Mouse (Mus musculus) MEL (cell line): Measurements from ENCODE around the gene E130309D02Rik. TPM values are rescaled to one million over a fixed set of nuclear protein-coding genes. Genes with fewer than 3 reads are reported as not detected.

ENCODE experiments used
- DNase-seq: peaks from one replicate; pipeline ENCODE4 v3.0.0; 2011; ENCODE audit warnings: low read depth, low spot score
- H3K27ac ChIP-seq: 2 replicates; pipeline ENCODE4 v1.5.1; 2012; ENCODE audit warnings: low read depth, mild to moderate bottlenecking, control low read depth, low read length, moderate library complexity; ENCODE audit not compliant: control insufficient read depth
- H3K27me3 ChIP-seq, 2 experiments: fragments of 150-350 bp in 1 of 2; sonication (generic) in 1 of 2; 2 replicates each; pipeline ENCODE4 v1.6.1; 2012; ENCODE audit warnings: low read length in 2 of 2, mild to moderate bottlenecking in 2 of 2, improper control_type of control experiment in 1 of 2, moderate library complexity in 1 of 2; ENCODE audit not compliant: insufficient read depth in 2 of 2, control insufficient read depth in 1 of 2
- H3K36me3 ChIP-seq, 2 experiments: 2 replicates each; pipeline ENCODE4 v1.6.1; 2012 to 2014; ENCODE audit warnings: low read length in 2 of 2, improper control_type of control experiment in 1 of 2, inconsistent platforms in 1 of 2, mild to moderate bottlenecking in 1 of 2; ENCODE audit not compliant: insufficient read depth in 2 of 2, control insufficient read depth in 1 of 2
- H3K4me1 ChIP-seq, 2 experiments: fragments of 150-350 bp in 1 of 2; sonication (generic) in 1 of 2; 2 replicates each; pipeline ENCODE4 v1.6.1; 2012; ENCODE audit warnings: low read length in 2 of 2, improper control_type of control experiment in 1 of 2, mild to moderate bottlenecking in 1 of 2; ENCODE audit not compliant: insufficient read depth in 2 of 2, control insufficient read depth in 1 of 2
- H3K4me3 ChIP-seq, 2 experiments: fragments of 150-350 bp in 1 of 2; sonication (generic) in 1 of 2; 2 replicates each; pipeline ENCODE4 v1.5.1; 2012; ENCODE audit warnings: low read depth in 2 of 2, low read length in 2 of 2, mild to moderate bottlenecking in 2 of 2, moderate library complexity in 2 of 2, control low read depth in 1 of 2, improper control_type of control experiment in 1 of 2; ENCODE audit not compliant: control insufficient read depth in 1 of 2, insufficient read depth in 1 of 2
- H3K79me2 ChIP-seq: 2 replicates; pipeline ENCODE4 v1.6.1; 2012; ENCODE audit warnings: mild to moderate bottlenecking, low read length, moderate library complexity; ENCODE audit not compliant: control insufficient read depth, poor library complexity, insufficient read depth
- H3K9ac ChIP-seq: 2 replicates; pipeline ENCODE4 v1.6.1; 2012; ENCODE audit warnings: low read depth, mild to moderate bottlenecking, control low read depth, low read length, moderate library complexity; ENCODE audit not compliant: control insufficient read depth, poor library complexity, severe bottlenecking
- H3K9me3 ChIP-seq: fragments of 150-350 bp; sonication (generic); replicated peaks from 2 replicates; pipeline ENCODE4 v1.6.1; 2012; ENCODE audit warnings: mild to moderate bottlenecking, low read length, improper control_type of control experiment, moderate library complexity; ENCODE audit not compliant: insufficient read depth
- CHD1 ChIP-seq: IDR thresholded peaks from 2 replicates; pipeline ENCODE4 v1.6.1; 2012; ENCODE audit warnings: low read depth, mild to moderate bottlenecking, inconsistent platforms, low read length, improper control_type of control experiment
- CHD2 ChIP-seq: IDR thresholded peaks from 2 replicates; pipeline ENCODE4 v1.6.1; 2011; ENCODE audit warnings: low read length, improper control_type of control experiment
- CTCF ChIP-seq, 3 experiments: IDR thresholded peaks in 2 of 3; conservative IDR thresholded peaks in 1 of 3; 2 replicates each; pipeline ENCODE4 v1.5.1; 2011 to 2012; ENCODE audit warnings: low read length in 3 of 3, low read depth in 2 of 3, mild to moderate bottlenecking in 2 of 3, improper control_type of control experiment in 1 of 3, inconsistent platforms in 1 of 3, mixed read lengths in 1 of 3, moderate library complexity in 1 of 3; ENCODE audit not compliant: control insufficient read depth in 1 of 3, insufficient read depth in 1 of 3, poor library complexity in 1 of 3, severe bottlenecking in 1 of 3
- ETS1 ChIP-seq: IDR thresholded peaks from 2 replicates; pipeline ENCODE4 v1.6.1; 2012; ENCODE audit warnings: low read depth, mild to moderate bottlenecking, inconsistent platforms, low read length, improper control_type of control experiment, moderate library complexity
- GATA1 ChIP-seq: IDR thresholded peaks from 2 replicates; pipeline ENCODE4 v1.6.1; 2011; ENCODE audit warnings: low read depth, low read length, improper control_type of control experiment
- KAT2A ChIP-seq: conservative IDR thresholded peaks from 2 replicates; pipeline ENCODE4 v1.6.1; 2012; ENCODE audit warnings: low read depth, low read length, improper control_type of control experiment, inconsistent platforms
- MAX ChIP-seq: IDR thresholded peaks from 2 replicates; pipeline ENCODE4 v1.6.1; 2011; ENCODE audit warnings: low read length, improper control_type of control experiment
- MAZ ChIP-seq: IDR thresholded peaks from 2 replicates; pipeline ENCODE4 v1.6.1; 2012; ENCODE audit warnings: low read depth, mild to moderate bottlenecking, inconsistent platforms, low read length, improper control_type of control experiment
- MXI1 ChIP-seq: IDR thresholded peaks from 2 replicates; pipeline ENCODE4 v1.6.1; 2011; ENCODE audit warnings: mild to moderate bottlenecking, low read depth, low read length, improper control_type of control experiment
- MYC ChIP-seq: IDR thresholded peaks from 2 replicates; pipeline ENCODE4 v1.6.1; 2011; ENCODE audit warnings: low read depth, mild to moderate bottlenecking, low read length, improper control_type of control experiment, moderate library complexity
- NRF1 ChIP-seq: IDR thresholded peaks from 2 replicates; pipeline ENCODE4 v1.6.1; 2014; ENCODE audit warnings: low read depth, mild to moderate bottlenecking, inconsistent platforms, low read length, improper control_type of control experiment, moderate library complexity; ENCODE audit not compliant: poor library complexity, insufficient read depth, severe bottlenecking
- RAD21 ChIP-seq: IDR thresholded peaks from 2 replicates; pipeline ENCODE4 v1.6.1; 2011; ENCODE audit warnings: mild to moderate bottlenecking, low read depth, low read length, improper control_type of control experiment
- TAL1 ChIP-seq: IDR thresholded peaks from 2 replicates; pipeline ENCODE4 v1.6.1; 2012; ENCODE audit warnings: mild to moderate bottlenecking, inconsistent platforms, low read length, moderate library complexity, mixed read lengths
- TBP ChIP-seq: IDR thresholded peaks from 2 replicates; pipeline ENCODE4 v1.8.0; 2011; ENCODE audit warnings: low read depth, low read length, improper control_type of control experiment
- UBTF ChIP-seq: IDR thresholded peaks from 2 replicates; pipeline ENCODE4 v1.6.1; 2012; ENCODE audit warnings: low read depth, mild to moderate bottlenecking, inconsistent platforms, low read length, improper control_type of control experiment, moderate library complexity, borderline replicate concordance; ENCODE audit not compliant: insufficient read depth
- USF1 ChIP-seq: IDR thresholded peaks from 2 replicates; pipeline ENCODE4 v1.6.1; 2014; ENCODE audit warnings: low read depth, mild to moderate bottlenecking, inconsistent platforms, low read length, improper control_type of control experiment, moderate library complexity
- polyA plus RNA-seq, 2 experiments: library from polyadenylated mRNA; stranded (reverse) in 1 of 2; unstranded in 1 of 2; fragments of >175 nt in 1 of 2; fragments of >200 nt in 1 of 2; gene quantifications; 2 replicates each; pipeline versions ENCODE4 v1.2.1 to v1.2.4; 2012; ENCODE audit warnings: low replicate concordance in 2 of 2, low read depth in 1 of 2; ENCODE audit not compliant: insufficient read length in 2 of 2, insufficient read depth in 1 of 2, missing spikeins in 1 of 2
- total RNA-seq: library from RNA; depleted of rRNA; stranded (reverse); fragments of 300-350 nt; gene quantifications from 2 replicates; pipeline ENCODE4 v1.2.3, GENCODE M21; 2012

E130309D02Rik gene
- total and polyA plus RNA-seq, 3 experiments, result 59.3 to 92.4 TPM; not detected in 1

- Histone ChIP-seq H3K79me2 (no peaks in the 10 kb centered on the region), H3K27me3 (no peaks in the 10 kb centered on the region), H3K36me3 (peaks cover 0 to 3% of the 10 kb centered on the region in 2 experiments; a peak in 2 of 4 replicates), H3K9me3 (no peaks in the 10 kb centered on the region), H3K4me3 (no peak overlapping the region), H3K27ac (no peak overlapping the region), H3K4me1 (peaks cover 4 to 7% of the 10 kb centered on the region in 2 experiments), H3K9ac (no peak overlapping the region)
- TF ChIP-seq NRF1, result no peak
- no peak for TF ChIP-seq MAZ
- no peak for TF ChIP-seq CHD1
- TF ChIP-seq TBP, result no peak
- DNase-seq, result no peak
These were observed 61.2 kb downstream of the E130309D02Rik start for GRCm38 (mm10) chr5:143253881-143254486.

GRCm38 (mm10) chr5:143253186-143253880 is 61.8 kb downstream of the E130309D02Rik start:
- Histone ChIP-seq H3K9ac (no peak overlapping the region), H3K4me1 (0 out of 4 replicates have a peak, but pooled peaks cover 0 to under 1% of the 10 kb centered on the region in 2 experiments), H3K36me3 (no peaks in the 10 kb centered on the region; a peak in 2 of 4 replicates), H3K27ac (no peak overlapping the region), H3K27me3 (no peaks in the 10 kb centered on the region), H3K9me3 (no peaks in the 10 kb centered on the region), H3K4me3 (no peak overlapping the region), H3K79me2 (no peaks in the 10 kb centered on the region)
- TF ChIP-seq MXI1, result no peak
- no peak for TF ChIP-seq KAT2A
- TF ChIP-seq USF1, result no peak
- no peak for TF ChIP-seq CHD2
- no peak for TF ChIP-seq GATA1
- TF ChIP-seq ETS1, result no peak
- TF ChIP-seq CTCF (IDR thresholded peaks at IDR 0.05 in 2 of 3, conservative IDR thresholded peaks at IDR 0.05 in 1 of 3; ENCODE audit: control insufficient read depth in 1 of 3, insufficient read depth in 1 of 3, low read depth in 2 of 3, low read length in 3 of 3, poor library complexity in 1 of 3, severe bottlenecking in 1 of 3), result no peak
- no peak for TF ChIP-seq MAX
- TF ChIP-seq RAD21, result no peak
- TF ChIP-seq UBTF, result no peak
- no peak for TF ChIP-seq MYC
- TF ChIP-seq TAL1, result no peak
- DNase-seq, result no peak
